Mouse (Mus musculus) urinary bladder, postnatal 0 days (tissue): ENCODE measurements around the gene Baz2a. TPM values are rescaled to one million over a fixed set of nuclear protein-coding genes. Genes with fewer than 3 reads are reported as not detected.

Experiments
- microRNA counts: library from miRNA; unstranded; fragments of <30 nt; microRNA quantifications from one replicate; lab custom pipeline; 2016
- microRNA-seq: library from miRNA; unstranded; fragments of <30 nt; microRNA quantifications from one replicate; pipeline ENCODE4, GENCODE M21; 2016
- polyA plus RNA-seq: library from polyadenylated mRNA; unstranded; fragments of >200 nt; fragmentation: Nextera tagmentation; extraction: Ambion mirVana; gene quantifications from 2 replicates; pipeline ENCODE4 v1.2.1, GENCODE M21; 2015

Gene Baz2a
- polyA plus RNA-seq, result 6.9 and 7.2 TPM in 2 replicates

DNA sequence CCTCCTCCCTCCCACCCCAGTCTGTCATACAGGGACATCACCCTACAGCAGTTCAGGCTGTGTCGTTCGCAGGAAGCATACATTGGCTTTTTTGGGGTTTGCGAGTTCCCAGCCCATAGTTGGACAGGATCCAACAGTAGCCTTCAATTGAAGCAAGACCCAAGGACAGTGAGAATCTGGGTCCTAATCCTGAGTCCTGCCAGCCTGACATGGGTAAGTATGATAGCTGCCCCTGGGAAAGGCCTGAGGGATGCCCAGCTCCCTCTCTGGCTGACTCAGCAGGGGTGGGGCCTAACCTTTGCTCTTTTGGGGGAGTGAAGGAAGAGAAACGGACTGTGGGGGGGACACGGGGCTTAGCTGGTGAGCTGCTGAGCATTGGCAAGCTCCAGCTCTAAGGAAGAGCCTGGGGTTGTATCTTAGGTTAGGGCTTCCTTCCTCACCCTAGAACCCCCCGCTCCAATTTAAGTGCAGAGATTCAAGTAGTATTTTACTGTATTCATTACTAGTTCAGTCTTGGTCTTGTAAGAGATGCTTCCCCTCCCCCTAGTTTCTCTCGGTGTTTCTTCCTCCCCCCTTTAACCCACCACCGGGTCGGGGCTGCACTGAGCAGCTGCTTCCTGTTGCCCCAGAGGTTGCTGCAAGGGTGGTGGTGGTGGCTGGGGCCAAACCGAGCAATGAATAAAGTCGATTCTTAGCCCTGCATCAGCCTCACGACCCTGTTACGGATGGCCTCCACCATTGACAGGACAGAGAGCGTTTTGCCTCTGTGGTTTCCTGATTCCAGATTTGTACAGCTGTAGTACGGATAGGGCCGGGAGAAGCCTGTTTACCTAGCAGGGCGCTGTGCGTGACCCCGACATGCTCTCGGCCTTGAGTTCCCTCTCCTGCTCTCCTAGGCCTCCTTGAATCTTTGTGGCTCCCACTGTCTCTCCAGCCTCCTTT lies at the start of gene Baz2a:
Gene Baz2a (plus strand): TSS at position 14 of the 942 bp plus-strand sequence.

DNA sequence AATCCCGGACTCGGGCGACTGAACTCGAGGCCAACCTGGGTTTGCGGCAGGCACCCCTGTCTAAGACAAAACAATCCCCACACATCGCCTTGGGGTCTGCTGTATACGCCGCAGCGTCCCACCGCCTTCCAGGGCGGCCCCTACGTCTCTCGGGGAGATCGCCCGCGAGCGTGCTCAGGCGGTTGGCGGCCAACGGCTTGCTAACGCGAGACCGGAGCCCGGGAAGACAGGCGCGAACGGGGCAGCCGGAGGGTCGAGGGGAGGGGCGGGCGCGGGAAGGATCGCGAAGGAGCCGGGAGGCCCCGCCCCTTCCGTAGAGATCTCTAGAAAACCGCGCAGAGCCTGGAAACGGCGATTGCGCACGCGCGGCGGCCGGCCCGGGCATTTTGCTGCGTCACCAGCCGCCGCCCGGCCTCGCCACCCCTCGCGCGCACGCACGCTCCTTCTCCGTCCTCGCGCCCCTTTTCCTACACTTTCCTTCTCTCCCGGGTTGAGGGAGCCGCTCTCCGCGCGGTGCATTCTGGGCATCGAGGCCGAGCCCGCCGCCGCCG lies 32.7 kb upstream of the Baz2a start, which contains the start of gene Ptges3:
Gene Ptges3 (plus strand): TSS at position 354 of the 551 bp plus-strand sequence.

DNA sequence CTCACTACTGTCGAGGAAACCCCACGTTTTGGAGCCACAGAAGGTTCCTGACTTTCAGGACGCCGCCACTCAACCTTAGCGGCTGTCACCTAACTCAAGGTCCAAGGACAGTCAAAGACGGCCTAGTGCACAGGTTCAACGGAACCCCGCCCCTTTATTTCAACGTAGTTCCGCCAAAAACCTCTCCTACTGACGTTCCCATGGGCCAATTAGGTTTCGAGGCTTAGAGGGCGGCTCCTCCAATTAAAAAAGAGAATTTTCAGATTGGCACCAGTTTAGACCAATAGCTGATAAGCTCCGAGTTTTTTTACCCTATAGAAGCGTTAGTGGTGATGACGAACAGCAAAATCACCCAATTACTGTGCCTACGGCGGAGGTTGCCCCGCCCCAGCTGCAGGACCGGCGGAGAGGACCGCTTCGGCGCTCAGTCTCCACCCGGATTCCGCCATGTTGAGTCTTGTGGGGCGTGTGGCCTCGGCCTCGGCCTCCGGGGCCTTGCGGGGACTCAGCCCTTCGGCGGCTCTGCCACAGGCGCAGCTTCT lies 8.4 kb upstream of the Baz2a start, which contains the start of gene Atp5b:
Gene Atp5b (plus strand): TSS at position 394 of the 542 bp plus-strand sequence.

MicroRNAs within 50 kb of the gene (microRNA counts, 519-probe panel; counts per million panel counts)
- microRNA mmu-miR-677 (lab: Ali Mortazavi, UCI), result not detected

Small RNA genes within 50 kb of the gene (microRNA-seq; reads per million reads assigned to microRNA genes)
- 13.6 reads per million, percentile 23 among the genes with 10 or more reads in this experiment for gene Mir677

Other genes starting within 250 kb of the Baz2a start
- gene Rdh19, start 241.6 kb upstream of the Baz2a start, polyA plus RNA-seq, result not detected in 2 replicates
- gene Rdh16f2, start 225.1 kb upstream of the Baz2a start, polyA plus RNA-seq, result not detected in 2 replicates
- gene Rdh7, start 202.8 kb upstream of the Baz2a start, polyA plus RNA-seq, result 0.12 TPM in 1 of 2 replicates, not detected in the other
- gene Sdr9c7, start 193.1 kb upstream of the Baz2a start, polyA plus RNA-seq, result 0.07 TPM in 1 of 2 replicates, not detected in the other
- gene Hsd17b6, start 84.0 kb upstream of the Baz2a start, polyA plus RNA-seq, result not detected in 2 replicates
- 18.1 and 22.6 TPM in 2 replicates for gene Prim1, start 76.4 kb upstream of the Baz2a start, polyA plus RNA-seq
- 648 and 722 TPM in 2 replicates for gene Naca, start 56.0 kb upstream of the Baz2a start, polyA plus RNA-seq
- gene Ptges3, start 32.6 kb upstream of the Baz2a start, polyA plus RNA-seq, result 280 and 335 TPM in 2 replicates
- gene Atp5b, start 8.3 kb upstream of the Baz2a start, polyA plus RNA-seq, result 2,155 and 2,375 TPM in 2 replicates
- gene Rbms2, start 88.7 kb downstream of the Baz2a start, polyA plus RNA-seq, result 28.2 and 31.3 TPM in 2 replicates
- 0.37 and 0.49 TPM in 2 replicates for gene Gls2, start 102.9 kb downstream of the Baz2a start, polyA plus RNA-seq
- 20.3 and 21.2 TPM in 2 replicates for gene Spryd4, start 120.2 kb downstream of the Baz2a start, polyA plus RNA-seq
- not detected in 2 replicates for gene Mip, start 134.3 kb downstream of the Baz2a start, polyA plus RNA-seq
- gene Timeless, start 140.5 kb downstream of the Baz2a start, polyA plus RNA-seq, result 10.5 and 13.6 TPM in 2 replicates
- 0.12 TPM in 1 of 2 replicates, not detected in the other for gene Apon, start 162.5 kb downstream of the Baz2a start, polyA plus RNA-seq
- gene Apof, start 177.1 kb downstream of the Baz2a start, polyA plus RNA-seq, result 0.46 and 1.4 TPM in 2 replicates
- gene Stat2, start 179.0 kb downstream of the Baz2a start, polyA plus RNA-seq, result 10.9 and 12.7 TPM in 2 replicates
- not detected in 2 replicates for gene Il23a, start 207.2 kb downstream of the Baz2a start, polyA plus RNA-seq
- gene Pan2, start 211.8 kb downstream of the Baz2a start, polyA plus RNA-seq, result 11.6 and 12.1 TPM in 2 replicates
- gene Cnpy2, start 230.9 kb downstream of the Baz2a start, polyA plus RNA-seq, result 170 and 182 TPM in 2 replicates
- gene Cs, start 246.2 kb downstream of the Baz2a start, polyA plus RNA-seq, result 150 and 164 TPM in 2 replicates